Mouse (Mus musculus) naive thymus-derived CD4-positive, alpha-beta T cell, adult 2 months (primary cell): ENCODE results near the gene Eepd1.

Experiments
- DNase-seq: peaks from one replicate; pipeline ENCODE4 v3.0.0-alpha.2; 2011; ENCODE audit warnings: low read depth

The Eepd1 gene

GRCm38 (mm10) chr9:25578674-25579596 is 97.6 kb downstream of the Eepd1 start:
- no peak for DNase-seq

- DNase-seq: no peak
These were observed 102.3 kb downstream of the Eepd1 start for GRCm38 (mm10) chr9:25583621-25584020.

DNA sequence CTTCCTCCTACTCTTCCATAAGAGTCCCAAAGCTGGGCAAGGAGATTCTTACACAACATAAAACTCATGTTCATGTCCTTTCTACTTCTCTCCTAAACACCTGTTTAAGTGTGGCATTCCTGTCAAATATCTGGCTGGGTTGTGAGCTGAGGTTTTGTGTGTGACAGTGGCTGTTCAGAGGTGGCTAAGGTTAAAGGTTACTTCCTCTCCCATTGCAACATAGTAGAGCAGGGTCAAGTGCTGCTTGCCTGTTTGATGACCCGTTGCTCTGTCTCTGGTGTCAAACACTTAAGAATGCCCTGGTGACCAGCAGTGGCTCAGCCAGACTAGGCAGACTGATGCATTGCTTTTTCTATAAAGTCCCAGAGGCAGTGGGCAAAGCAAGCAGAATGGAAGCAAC is 104.3 kb downstream of the Eepd1 start:
- DNase-seq: no peak

GRCm38 (mm10) chr9:25588581-25588980 is 107.2 kb downstream of the Eepd1 start:
- no peak for DNase-seq

- no peak for DNase-seq
These were observed 109.4 kb downstream of the Eepd1 start for GRCm38 (mm10) chr9:25590740-25591139.

- DNase-seq: peak; percentile 77
These were observed 110.3 kb downstream of the Eepd1 start for GRCm38 (mm10) chr9:25591390-25592354.

DNA sequence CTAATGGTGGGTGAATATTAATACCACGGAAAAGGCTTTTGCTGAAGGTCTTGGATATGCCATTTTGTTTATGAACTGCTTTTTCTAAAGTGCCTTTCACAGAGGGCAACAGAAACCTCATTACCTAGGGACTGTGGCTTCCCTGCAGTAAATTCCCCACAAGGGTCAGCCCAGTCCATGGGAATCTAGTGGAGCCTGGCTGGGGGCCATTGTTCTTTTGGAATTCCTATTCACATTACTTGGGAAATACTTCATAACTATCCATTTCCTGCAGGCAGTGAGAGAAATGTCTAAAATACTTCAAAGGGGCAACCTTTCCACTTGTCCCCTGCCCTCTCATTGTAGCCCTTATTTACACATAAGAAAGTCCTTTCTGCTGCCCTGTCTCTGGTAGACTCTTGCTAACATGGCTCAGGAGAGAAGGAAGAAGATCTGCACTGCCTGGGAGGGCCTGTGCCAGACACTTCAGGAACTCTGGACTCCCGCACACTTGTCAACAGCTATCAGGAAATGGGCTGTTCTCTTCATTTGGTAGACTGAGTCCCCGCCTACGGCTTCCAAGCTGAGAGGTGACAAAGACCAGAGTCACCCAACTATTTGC is 111.1 kb downstream of the Eepd1 start:
- DNase-seq: no peak

GRCm38 (mm10) chr9:25624744-25625143 is 143.4 kb downstream of the Eepd1 start:
- no peak for DNase-seq

DNA sequence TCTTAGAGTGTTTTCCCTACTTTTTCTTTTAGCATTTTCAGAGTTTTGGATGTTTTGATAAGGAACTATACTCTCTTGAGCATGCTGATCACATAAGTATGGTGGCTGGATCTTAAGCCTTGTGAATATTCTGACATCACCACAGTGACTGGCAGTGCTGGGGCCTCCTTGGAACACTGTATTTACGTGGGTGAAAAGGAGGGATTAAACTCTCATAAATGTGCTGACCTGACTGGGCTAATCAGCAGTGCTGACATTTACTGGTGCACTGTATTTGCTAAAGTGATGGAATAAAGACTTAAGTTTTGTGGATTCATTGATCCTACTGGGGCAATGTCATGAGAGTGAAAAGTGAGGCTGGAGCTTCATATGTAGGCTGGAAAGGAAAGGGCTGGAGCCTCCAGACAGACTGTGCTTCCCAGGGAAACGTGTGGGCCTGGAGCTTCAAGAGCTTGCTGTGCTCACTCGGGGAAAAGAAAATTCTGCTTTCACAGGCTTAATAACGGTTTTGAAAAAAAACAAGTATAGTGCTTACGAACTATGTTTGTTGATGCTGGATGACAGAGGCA is 148.3 kb downstream of the Eepd1 start:
- DNase-seq: no peak
